8 mouse cellular contexts compared by ENCODE assay signal in genomic region chr11:98785214-98785613, GRCm38 (mm10). TPM values are rescaled to one million over a fixed set of nuclear protein-coding genes. Genes with fewer than 3 reads are reported as not detected.
A peak's percentile ranks its signal among the peaks of the same experiment; 100 is the strongest.
DNase-seq lines count a peak whose midpoint lies in the region; ATAC-seq and TF ChIP-seq lines count a peak whose summit lies in the region.

No protein-coding gene starts in this region.

- peak; percentile 59 for DNase-seq in cerebellum, adult 11-12 months
- DNase-seq in cerebellum, adult 11 months: no peak
- DNase-seq in heart, adult 9 months (ENCODE audit: low spot score in 2 of 2): peak; percentile 49 to 57
- no peak for DNase-seq in kidney, postnatal 0 days (ENCODE audit: low spot score)
- no peak for DNase-seq in yolk sac, embryonic 10.5 days (ENCODE audit: low spot score)
- no peak for DNase-seq in left cerebral cortex, postnatal 25 days (ENCODE audit: low spot score in 2 of 2)

- no peak for TF ChIP-seq POLR2A in olfactory bulb, adult 2 months (IDR thresholded peaks at IDR 0.05; ENCODE audit: insufficient read depth, low read depth, low read length)

- intact Hi-C loops in left cerebral cortex, postnatal 25 days (cut with DNase I): no loop called here

- WGBS in kidney, postnatal 0 days: 36% methylated on average over 10 of the region's 10 CpGs
- 60% methylated on average over 10 of the region's 10 CpGs for WGBS in olfactory bulb, adult 2 months

- no peaks in the 10 kb centered on the region for H3K9me3 ChIP-seq in kidney, postnatal 0 days (replicated peaks; ENCODE audit: low read length)

- no peaks in the 10 kb centered on the region for H3K27me3 ChIP-seq in kidney, postnatal 0 days (ENCODE audit: insufficient read depth, low read length)

- ATAC-seq in kidney, postnatal 0 days (replicated peaks; ENCODE audit: low FRiP score, low read depth): no peak

- peak overlapping the region; percentile 9 for H3K4me3 ChIP-seq in brown adipose tissue, adult 24 weeks (ENCODE audit: insufficient read depth, low read depth, low read length)
- H3K4me3 ChIP-seq in kidney, postnatal 0 days (replicated peaks; ENCODE audit: low read depth, low read length): no peak overlapping the region
- H3K4me3 ChIP-seq in olfactory bulb, adult 2 months (ENCODE audit: insufficient read depth, low read depth, low read length): no peak overlapping the region

- H3K9ac ChIP-seq in kidney, postnatal 0 days (ENCODE audit: low read depth, low read length): no peak overlapping the region

- no peak for TF ChIP-seq CTCF in kidney, postnatal 0 days (IDR thresholded peaks at IDR 0.05; ENCODE audit: low read depth)
- no peak for TF ChIP-seq CTCF in olfactory bulb, adult 2 months (IDR thresholded peaks at IDR 0.05; ENCODE audit: insufficient read depth, low read depth, low read length)

- H3K4me1 ChIP-seq in brown adipose tissue, adult 24 weeks (ENCODE audit: control insufficient read depth, insufficient read depth, insufficient read length, low read length): peaks cover 33% of the 10 kb centered on the region
- H3K4me1 ChIP-seq in kidney, postnatal 0 days (replicated peaks; ENCODE audit: insufficient read depth, low read length): peaks cover 61% of the 10 kb centered on the region
- peaks cover 53% of the 10 kb centered on the region for H3K4me1 ChIP-seq in olfactory bulb, adult 2 months (ENCODE audit: control insufficient read depth, insufficient read depth, low read length)

- H3K27ac ChIP-seq in brown adipose tissue, adult 24 weeks (replicated peaks; ENCODE audit: low read depth, low read length): peak overlapping the region; percentile 97
- H3K27ac ChIP-seq in kidney, postnatal 0 days: peak overlapping the region; percentile 99
- peak overlapping the region; percentile 90 for H3K27ac ChIP-seq in olfactory bulb, adult 2 months (ENCODE audit: insufficient read depth, low read depth, low read length)

- H3K4me2 ChIP-seq in kidney, postnatal 0 days (ENCODE audit: low read length): 0 out of 2 replicates have a peak overlapping the region, but pooled peaks have one; percentile 53

- no peaks in the 10 kb centered on the region for H3K36me3 ChIP-seq in kidney, postnatal 0 days (ENCODE audit: insufficient read depth, low read length)

RNA-seq across cellular contexts. Expression of gene Nr1d1, which starts 10.1 kb away (rescaled TPM):
- polyA plus RNA-seq in brown adipose tissue, adult 24 weeks (2012; ENCODE audit: insufficient read depth, insufficient read length, missing spikeins): 78.3 and 90.9 TPM in 2 replicates
- 3.1 and 3.5 TPM in 2 replicates for polyA plus RNA-seq in kidney, postnatal 0 days (2015; fragmentation: Nextera tagmentation; extraction: Ambion mirVana)
- polyA plus RNA-seq in olfactory bulb, adult 2 months (2012; ENCODE audit: insufficient read depth, insufficient read length, low replicate concordance, missing spikeins): not detected in 2 replicates
- 100 to 1,000 TPM in 1 of 2 experiments, 10 to 100 TPM in 1; 92.5 to 121 TPM for total RNA-seq in left cerebral cortex, postnatal 25 days (2021)

RNA-seq across cellular contexts. Expression of gene Msl1, which starts 10.1 kb away (rescaled TPM):
- 36.3 and 40.8 TPM in 2 replicates for polyA plus RNA-seq in brown adipose tissue, adult 24 weeks (2012; ENCODE audit: insufficient read depth, insufficient read length, missing spikeins)
- polyA plus RNA-seq in kidney, postnatal 0 days (2015; fragmentation: Nextera tagmentation; extraction: Ambion mirVana): 17.8 and 19.3 TPM in 2 replicates
- 206 and 252 TPM in 2 replicates for polyA plus RNA-seq in olfactory bulb, adult 2 months (2012; ENCODE audit: insufficient read depth, insufficient read length, low replicate concordance, missing spikeins)
- total RNA-seq in left cerebral cortex, postnatal 25 days (2021): 100 to 1,000 TPM; 190 to 193 TPM

RNA-seq across cellular contexts. Expression of gene Casc3, which starts 19.5 kb away (rescaled TPM):
- 9.2 and 16.9 TPM in 2 replicates for polyA plus RNA-seq in brown adipose tissue, adult 24 weeks (2012; ENCODE audit: insufficient read depth, insufficient read length, missing spikeins)
- 24.6 and 25.7 TPM in 2 replicates for polyA plus RNA-seq in kidney, postnatal 0 days (2015; fragmentation: Nextera tagmentation; extraction: Ambion mirVana)
- not detected in 2 replicates for polyA plus RNA-seq in olfactory bulb, adult 2 months (2012; ENCODE audit: insufficient read depth, insufficient read length, low replicate concordance, missing spikeins)
- total RNA-seq in left cerebral cortex, postnatal 25 days (2021): 10 to 100 TPM; 53.9 to 54.7 TPM

RNA-seq across cellular contexts. Expression of gene Thra, which starts 44.8 kb away (rescaled TPM):
- 64.4 and 82.3 TPM in 2 replicates for polyA plus RNA-seq in brown adipose tissue, adult 24 weeks (2012; ENCODE audit: insufficient read depth, insufficient read length, missing spikeins)
- 26.1 TPM in 2 replicates for polyA plus RNA-seq in kidney, postnatal 0 days (2015; fragmentation: Nextera tagmentation; extraction: Ambion mirVana)
- 251 and 495 TPM in 2 replicates for polyA plus RNA-seq in olfactory bulb, adult 2 months (2012; ENCODE audit: insufficient read depth, insufficient read length, low replicate concordance, missing spikeins)
- total RNA-seq in left cerebral cortex, postnatal 25 days (2021): 100 to 1,000 TPM; 719 to 771 TPM

RNA-seq across cellular contexts. Expression of gene Rapgefl1, which starts 51.4 kb away (rescaled TPM):
- polyA plus RNA-seq in brown adipose tissue, adult 24 weeks (2012; ENCODE audit: insufficient read depth, insufficient read length, missing spikeins): 0.40 TPM in 1 of 2 replicates, not detected in the other
- 0.77 and 1.0 TPM in 2 replicates for polyA plus RNA-seq in kidney, postnatal 0 days (2015; fragmentation: Nextera tagmentation; extraction: Ambion mirVana)
- polyA plus RNA-seq in olfactory bulb, adult 2 months (2012; ENCODE audit: insufficient read depth, insufficient read length, low replicate concordance, missing spikeins): 182 TPM in 1 of 2 replicates, not detected in the other
- total RNA-seq in left cerebral cortex, postnatal 25 days (2021): 100 to 1,000 TPM; 138 to 148 TPM

Comparison
In these comparisons a context has a peak if more than half of its experiments do, and no peak if none do; other contexts are left out.
1. DNase-seq: peak in cerebellum, adult 11-12 months (single experiment) and heart, adult 9 months (2 of 2); none in cerebellum, adult 11 months (single experiment), kidney, postnatal 0 days (single experiment), yolk sac, embryonic 10.5 days (single experiment) and left cerebral cortex, postnatal 25 days (0 of 2).
2. RNA of gene Nr1d1, which starts 10.1 kb away (polyA plus RNA-seq): 78.3 to 90.9 TPM in brown adipose tissue, adult 24 weeks; 3.1 to 3.5 TPM in kidney, postnatal 0 days and not detected in olfactory bulb, adult 2 months; every median in the first group is over 10 times any median in the second.
3. Peak in every context shown above with its lines, with median percentiles within 50 percentile points of each other: H3K27ac ChIP-seq.